Mouse (Mus musculus) MEL (cell line): Measurements from ENCODE around the gene Stab1. TPM values are rescaled to one million over a fixed set of nuclear protein-coding genes. Genes with fewer than 3 reads are reported as not detected.

ENCODE experiments used
- DNase-seq: peaks from one replicate; pipeline ENCODE4 v3.0.0; 2011; ENCODE audit warnings: low read depth, low spot score
- H3K27ac ChIP-seq: 2 replicates; pipeline ENCODE4 v1.5.1; 2012; ENCODE audit warnings: low read depth, mild to moderate bottlenecking, control low read depth, low read length, moderate library complexity; ENCODE audit not compliant: control insufficient read depth
- H3K27me3 ChIP-seq, 2 experiments: fragments of 150-350 bp in 1 of 2; sonication (generic) in 1 of 2; 2 replicates each; pipeline ENCODE4 v1.6.1; 2012; ENCODE audit warnings: low read length in 2 of 2, mild to moderate bottlenecking in 2 of 2, improper control_type of control experiment in 1 of 2, moderate library complexity in 1 of 2; ENCODE audit not compliant: insufficient read depth in 2 of 2, control insufficient read depth in 1 of 2
- H3K36me3 ChIP-seq, 2 experiments: 2 replicates each; pipeline ENCODE4 v1.6.1; 2012 to 2014; ENCODE audit warnings: low read length in 2 of 2, improper control_type of control experiment in 1 of 2, inconsistent platforms in 1 of 2, mild to moderate bottlenecking in 1 of 2; ENCODE audit not compliant: insufficient read depth in 2 of 2, control insufficient read depth in 1 of 2
- H3K4me1 ChIP-seq, 2 experiments: fragments of 150-350 bp in 1 of 2; sonication (generic) in 1 of 2; 2 replicates each; pipeline ENCODE4 v1.6.1; 2012; ENCODE audit warnings: low read length in 2 of 2, improper control_type of control experiment in 1 of 2, mild to moderate bottlenecking in 1 of 2; ENCODE audit not compliant: insufficient read depth in 2 of 2, control insufficient read depth in 1 of 2
- H3K4me3 ChIP-seq, 2 experiments: fragments of 150-350 bp in 1 of 2; sonication (generic) in 1 of 2; 2 replicates each; pipeline ENCODE4 v1.5.1; 2012; ENCODE audit warnings: low read depth in 2 of 2, low read length in 2 of 2, mild to moderate bottlenecking in 2 of 2, moderate library complexity in 2 of 2, control low read depth in 1 of 2, improper control_type of control experiment in 1 of 2; ENCODE audit not compliant: control insufficient read depth in 1 of 2, insufficient read depth in 1 of 2
- H3K79me2 ChIP-seq: 2 replicates; pipeline ENCODE4 v1.6.1; 2012; ENCODE audit warnings: mild to moderate bottlenecking, low read length, moderate library complexity; ENCODE audit not compliant: control insufficient read depth, poor library complexity, insufficient read depth
- H3K9ac ChIP-seq: 2 replicates; pipeline ENCODE4 v1.6.1; 2012; ENCODE audit warnings: low read depth, mild to moderate bottlenecking, control low read depth, low read length, moderate library complexity; ENCODE audit not compliant: control insufficient read depth, poor library complexity, severe bottlenecking
- H3K9me3 ChIP-seq: fragments of 150-350 bp; sonication (generic); replicated peaks from 2 replicates; pipeline ENCODE4 v1.6.1; 2012; ENCODE audit warnings: mild to moderate bottlenecking, low read length, improper control_type of control experiment, moderate library complexity; ENCODE audit not compliant: insufficient read depth
- BHLHE40 ChIP-seq: IDR thresholded peaks from 2 replicates; pipeline ENCODE4 v1.6.1; 2012; ENCODE audit warnings: low read depth, mild to moderate bottlenecking, inconsistent platforms, low read length, improper control_type of control experiment, borderline replicate concordance
- CHD1 ChIP-seq: IDR thresholded peaks from 2 replicates; pipeline ENCODE4 v1.6.1; 2012; ENCODE audit warnings: low read depth, mild to moderate bottlenecking, inconsistent platforms, low read length, improper control_type of control experiment
- CHD2 ChIP-seq: IDR thresholded peaks from 2 replicates; pipeline ENCODE4 v1.6.1; 2011; ENCODE audit warnings: low read length, improper control_type of control experiment
- GATA1 ChIP-seq: IDR thresholded peaks from 2 replicates; pipeline ENCODE4 v1.6.1; 2011; ENCODE audit warnings: low read depth, low read length, improper control_type of control experiment
- JUND ChIP-seq: IDR thresholded peaks from 2 replicates; pipeline ENCODE4 v1.6.1; 2011; ENCODE audit warnings: low read depth, mild to moderate bottlenecking, improper control_type of control experiment, low read length
- MEF2A ChIP-seq: IDR thresholded peaks from 2 replicates; pipeline ENCODE4 v1.6.1; 2014; ENCODE audit warnings: low read depth, mild to moderate bottlenecking, inconsistent platforms, low read length, improper control_type of control experiment; ENCODE audit not compliant: poor library complexity, insufficient replicate concordance, severe bottlenecking; ENCODE audit errors: extremely low read depth
- NELFE ChIP-seq: IDR thresholded peaks from 2 replicates; pipeline ENCODE4 v1.6.1; 2011; ENCODE audit warnings: low read depth, low read length, improper control_type of control experiment
- POLR2A ChIP-seq, 2 experiments: IDR thresholded peaks; 2 replicates each; pipeline ENCODE4 v1.6.1; 2011 to 2012; ENCODE audit warnings: low read length in 2 of 2, mild to moderate bottlenecking in 2 of 2, control low read depth in 1 of 2, improper control_type of control experiment in 1 of 2, low read depth in 1 of 2, moderate library complexity in 1 of 2; ENCODE audit not compliant: control insufficient read depth in 1 of 2, insufficient read depth in 1 of 2, poor library complexity in 1 of 2
- RAD21 ChIP-seq: IDR thresholded peaks from 2 replicates; pipeline ENCODE4 v1.6.1; 2011; ENCODE audit warnings: mild to moderate bottlenecking, low read depth, low read length, improper control_type of control experiment
- SIN3A ChIP-seq: IDR thresholded peaks from 2 replicates; pipeline ENCODE4 v1.6.1; 2012; ENCODE audit warnings: low read length, improper control_type of control experiment, inconsistent platforms
- TAL1 ChIP-seq: IDR thresholded peaks from 2 replicates; pipeline ENCODE4 v1.6.1; 2012; ENCODE audit warnings: mild to moderate bottlenecking, inconsistent platforms, low read length, moderate library complexity, mixed read lengths
- USF1 ChIP-seq: IDR thresholded peaks from 2 replicates; pipeline ENCODE4 v1.6.1; 2014; ENCODE audit warnings: low read depth, mild to moderate bottlenecking, inconsistent platforms, low read length, improper control_type of control experiment, moderate library complexity
- USF2 ChIP-seq, 2 experiments: IDR thresholded peaks; 2 replicates each; pipeline ENCODE4 v1.6.1; 2011 to 2012; ENCODE audit warnings: improper control_type of control experiment in 2 of 2, low read length in 2 of 2, borderline replicate concordance in 1 of 2, inconsistent platforms in 1 of 2, low read depth in 1 of 2, mild to moderate bottlenecking in 1 of 2; ENCODE audit not compliant: insufficient read depth in 1 of 2
- ZNF384 ChIP-seq: IDR thresholded peaks from 2 replicates; pipeline ENCODE4 v1.6.1; 2012; ENCODE audit warnings: low read depth, mild to moderate bottlenecking, inconsistent platforms, low read length, improper control_type of control experiment
- polyA plus RNA-seq, 2 experiments: library from polyadenylated mRNA; stranded (reverse) in 1 of 2; unstranded in 1 of 2; fragments of >175 nt in 1 of 2; fragments of >200 nt in 1 of 2; gene quantifications; 2 replicates each; pipeline versions ENCODE4 v1.2.1 to v1.2.4; 2012; ENCODE audit warnings: low replicate concordance in 2 of 2, low read depth in 1 of 2; ENCODE audit not compliant: insufficient read length in 2 of 2, insufficient read depth in 1 of 2, missing spikeins in 1 of 2
- total RNA-seq: library from RNA; depleted of rRNA; stranded (reverse); fragments of 300-350 nt; gene quantifications from 2 replicates; pipeline ENCODE4 v1.2.3, GENCODE M21; 2012

Stab1 gene
- total and polyA plus RNA-seq, 3 experiments, result 0.15 to 0.40 TPM; not detected in 1

GRCm38 (mm10) chr14:31160196-31161150 is 8.0 kb downstream of the Stab1 start:
- H3K27me3 ChIP-seq, result no peaks in the 10 kb centered on the region; a peak in 2 of 4 replicates
- peaks cover 0 to 2% of the 10 kb centered on the region in 2 experiments; a peak in 1 of 4 replicates for H3K36me3 ChIP-seq

GRCm38 (mm10) chr14:31145694-31146093 is 22.7 kb downstream of the Stab1 start:
- TF ChIP-seq SIN3A (no peak), USF1 (no peak), ZNF384 (no peak), TAL1 (no peak)
- TF ChIP-seq, all 39 proteins: peak for 0
- no peaks in the 10 kb centered on the region for H3K9me3 ChIP-seq
- no peak overlapping the region for H3K4me3 ChIP-seq
- no peaks in the 10 kb centered on the region for H3K36me3 ChIP-seq
- H3K4me1 ChIP-seq, result no peaks in the 10 kb centered on the region
- 0 out of 4 replicates have a peak, but pooled peaks cover under 1 to 2% of the 10 kb centered on the region in 2 experiments for H3K27me3 ChIP-seq
- H3K27ac ChIP-seq, result no peak overlapping the region
- DNase-seq, result no peak
- H3K9ac ChIP-seq, result no peak overlapping the region
- no peaks in the 10 kb centered on the region for H3K79me2 ChIP-seq

More at GRCm38 (mm10) chr14:31160196-31161150, 8.0 kb downstream of the Stab1 start:
- peaks cover 0 to 6% of the 10 kb centered on the region in 2 experiments for H3K4me1 ChIP-seq
- no peak for DNase-seq
- no peak for TF ChIP-seq MEF2A
- TF ChIP-seq RAD21, result no peak
- TF ChIP-seq USF2 (IDR thresholded peaks at IDR 0.05; ENCODE audit: borderline replicate concordance in 1 of 2, insufficient read depth in 1 of 2, low read depth in 1 of 2, low read length in 2 of 2), result no peak
- TF ChIP-seq GATA1, result no peak
- TF ChIP-seq ZNF384, result no peak
- TF ChIP-seq SIN3A, result no peak
- no peak for TF ChIP-seq NELFE
- TF ChIP-seq CHD1, result no peak
- no peak for TF ChIP-seq BHLHE40
- TF ChIP-seq CHD2, result no peak
- TF ChIP-seq POLR2A (IDR thresholded peaks at IDR 0.05; ENCODE audit: control insufficient read depth in 1 of 2, insufficient read depth in 1 of 2, low read depth in 1 of 2, low read length in 2 of 2, poor library complexity in 1 of 2), result no peak
- no peak for TF ChIP-seq JUND
- no peak overlapping the region for H3K4me3 ChIP-seq
- no peaks in the 10 kb centered on the region for H3K9me3 ChIP-seq
- no peak overlapping the region for H3K27ac ChIP-seq
- no peaks in the 10 kb centered on the region for H3K79me2 ChIP-seq
- no peak overlapping the region for H3K9ac ChIP-seq
